7 mouse cellular contexts compared by ENCODE assay signal in the genomic region with DNA sequence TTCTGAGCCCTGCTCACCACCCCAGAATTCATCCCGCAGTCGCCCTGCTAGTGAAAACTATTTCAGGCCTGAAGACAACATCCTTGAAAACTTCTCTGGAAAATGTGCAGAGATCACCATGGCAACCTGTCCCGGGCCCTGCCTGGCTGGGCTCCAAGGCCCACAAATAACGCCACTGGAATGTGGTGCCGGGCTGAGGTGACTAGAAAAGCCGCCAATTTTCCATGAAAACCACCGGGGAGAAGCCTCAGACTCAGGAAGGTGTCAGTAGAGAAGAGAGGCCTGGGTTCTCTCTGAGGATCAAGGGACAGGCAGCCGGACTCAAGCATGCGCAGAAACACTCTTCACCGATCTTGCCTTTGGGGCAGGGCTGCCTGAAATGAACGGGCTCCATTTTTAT. TPM values are rescaled to one million over a fixed set of nuclear protein-coding genes. Genes with fewer than 3 reads are reported as not detected.
A peak's percentile ranks its signal among the peaks of the same experiment; 100 is the strongest.
DNase-seq lines count a peak whose midpoint lies in the region; ATAC-seq lines count a peak whose summit lies in the region.

No protein-coding gene starts in this region.

- peak overlapping the region; percentile 86 for H3K27ac ChIP-seq in embryonic facial prominence, embryonic 12.5 days
- no peak overlapping the region for H3K27ac ChIP-seq in neural tube, embryonic 11.5 days (ENCODE audit: low read depth, low read length)

- H3K4me3 ChIP-seq in embryonic facial prominence, embryonic 12.5 days: no peak overlapping the region
- no peak overlapping the region for H3K4me3 ChIP-seq in neural tube, embryonic 11.5 days (ENCODE audit: low read depth, low read length)

- peak; percentile 92 for DNase-seq in adrenal gland, adult 2 months
- peak; percentile 84 to 87 for DNase-seq in heart, adult 18-20 months
- peak; percentile 87 for DNase-seq in kidney, adult 11 months
- DNase-seq in left cerebral cortex, postnatal 4 days: peak; percentile 47
- peak; percentile 70 for DNase-seq in neural tube, embryonic 11.5 days (ENCODE audit: low spot score)
- DNase-seq in yolk sac, embryonic 10.5 days (ENCODE audit: low spot score): peak; percentile 61

- H3K4me1 ChIP-seq in embryonic facial prominence, embryonic 12.5 days: peaks cover 14% of the 10 kb centered on the region
- H3K4me1 ChIP-seq in neural tube, embryonic 11.5 days (ENCODE audit: control insufficient read depth, insufficient read depth, low read length): no peaks in the 10 kb centered on the region

- H3K9me3 ChIP-seq in embryonic facial prominence, embryonic 12.5 days: no peaks in the 10 kb centered on the region
- H3K9me3 ChIP-seq in neural tube, embryonic 11.5 days (ENCODE audit: control insufficient read depth, low read length): no peaks in the 10 kb centered on the region

- no peaks in the 10 kb centered on the region for H3K27me3 ChIP-seq in embryonic facial prominence, embryonic 12.5 days
- H3K27me3 ChIP-seq in neural tube, embryonic 11.5 days (ENCODE audit: control insufficient read depth, insufficient read depth, low read length): no peaks in the 10 kb centered on the region

- H3K4me2 ChIP-seq in embryonic facial prominence, embryonic 12.5 days (replicated peaks): peak overlapping the region; percentile 19
- H3K4me2 ChIP-seq in neural tube, embryonic 11.5 days (ENCODE audit: low read depth): no peak overlapping the region

- no peak overlapping the region for H3K9ac ChIP-seq in embryonic facial prominence, embryonic 12.5 days
- no peak overlapping the region for H3K9ac ChIP-seq in neural tube, embryonic 11.5 days (ENCODE audit: low read length)

- intact Hi-C loops in left cerebral cortex, postnatal 4 days (cut with DNase I): no loop called here

- no peak for ATAC-seq in embryonic facial prominence, embryonic 12.5 days (ENCODE audit: insufficient number of reproducible peaks, insufficient read depth, low FRiP score, low TSS enrichment)
- no peak for ATAC-seq in neural tube, embryonic 11.5 days (ENCODE audit: insufficient read depth, low FRiP score, low TSS enrichment)

- H3K36me3 ChIP-seq in embryonic facial prominence, embryonic 12.5 days: no peaks in the 10 kb centered on the region
- H3K36me3 ChIP-seq in neural tube, embryonic 11.5 days (ENCODE audit: control insufficient read depth, insufficient read depth, low read length): no peaks in the 10 kb centered on the region

- 23% methylated on average over 11 of the region's 11 CpGs for WGBS in embryonic facial prominence, embryonic 12.5 days
- 37% methylated on average over 11 of the region's 11 CpGs for WGBS in neural tube, embryonic 11.5 days

RNA-seq across cellular contexts. Expression of a gene that starts 27.1 kb away (rescaled TPM):
- total RNA-seq in adrenal gland, adult 2 months (2021): 100 to 1,000 TPM in 1 of 2 experiments, 10 to 100 TPM in 1; 84.2 to 139 TPM
- 111 and 117 TPM in 2 replicates for polyA plus RNA-seq in adrenal gland, adult 2 months (2012; rRNA removed)
- 342 and 361 TPM in 2 replicates for polyA plus RNA-seq in embryonic facial prominence, embryonic 12.5 days (2016; fragmentation: Nextera tagmentation; extraction: Ambion mirVana)
- 10 to 100 TPM; 40.6 to 50.5 TPM for total RNA-seq in heart, adult 18-20 months (2021)
- 100 to 1,000 TPM; 103 to 120 TPM for total RNA-seq in left cerebral cortex, postnatal 4 days (2021)
- polyA plus RNA-seq in neural tube, embryonic 11.5 days (2014; fragmentation: Nextera tagmentation; extraction: Ambion mirVana): 349 and 359 TPM in 2 replicates

RNA-seq across cellular contexts. Expression of a gene that starts 45.2 kb away (rescaled TPM):
- 100 to 1,000 TPM in 1 of 2 experiments, 10 to 100 TPM in 1; 99.4 to 128 TPM for total RNA-seq in adrenal gland, adult 2 months (2021)
- 5.5 and 8.6 TPM in 2 replicates for polyA plus RNA-seq in adrenal gland, adult 2 months (2012; rRNA removed)
- polyA plus RNA-seq in embryonic facial prominence, embryonic 12.5 days (2016; fragmentation: Nextera tagmentation; extraction: Ambion mirVana): 177 and 187 TPM in 2 replicates
- 10 to 100 TPM; 62.7 to 68.0 TPM for total RNA-seq in heart, adult 18-20 months (2021)
- 10 to 100 TPM; 41.1 to 45.2 TPM for total RNA-seq in left cerebral cortex, postnatal 4 days (2021)
- polyA plus RNA-seq in neural tube, embryonic 11.5 days (2014; fragmentation: Nextera tagmentation; extraction: Ambion mirVana): 196 and 201 TPM in 2 replicates
